Mouse (Mus musculus) hindbrain, embryonic 15.5 days (tissue): Measurements from ENCODE around the gene Tff1. TPM values are rescaled to one million over a fixed set of nuclear protein-coding genes. Genes with fewer than 3 reads are reported as not detected.

ENCODE experiments used
- ATAC-seq: fragments of 200-750 bp; cut with Nextera tagmentation; 2 replicates; pipeline ENCODE4 v1.8.0; 2017; ENCODE audit warnings: low read depth, moderate number of reproducible peaks, moderate TSS enrichment; ENCODE audit not compliant: low FRiP score
- H3K27ac ChIP-seq: fragments of 300-500 bp; sonication (generic); replicated peaks from 2 replicates; pipeline ENCODE4 v1.5.1; 2015; ENCODE audit warnings: mild to moderate bottlenecking, inconsistent platforms
- H3K27me3 ChIP-seq: fragments of 300-500 bp; sonication (generic); 2 replicates; pipeline ENCODE4 v1.6.1; 2015; ENCODE audit warnings: control low read depth, inconsistent platforms
- H3K36me3 ChIP-seq: fragments of 300-500 bp; sonication (generic); 2 replicates; pipeline ENCODE4 v1.6.1; 2015; ENCODE audit warnings: control low read depth, inconsistent platforms
- H3K4me1 ChIP-seq: fragments of 300-500 bp; sonication (generic); replicated peaks from 2 replicates; pipeline ENCODE4 v1.6.1; 2015; ENCODE audit warnings: control low read depth, inconsistent platforms
- H3K4me2 ChIP-seq: fragments of 300-500 bp; sonication (generic); 2 replicates; pipeline ENCODE4 v1.6.1; 2015; ENCODE audit warnings: moderate library complexity, mild to moderate bottlenecking, inconsistent platforms
- H3K4me3 ChIP-seq: fragments of 300-500 bp; sonication (generic); 2 replicates; pipeline ENCODE4 v1.5.1; 2015; ENCODE audit warnings: mild to moderate bottlenecking, inconsistent platforms
- H3K9ac ChIP-seq: fragments of 300-500 bp; sonication (generic); 2 replicates; pipeline ENCODE4 v1.6.1; 2015; ENCODE audit warnings: inconsistent platforms
- H3K9me3 ChIP-seq: fragments of 300-500 bp; sonication (generic); 2 replicates; pipeline ENCODE4 v1.6.1; 2016; ENCODE audit warnings: control low read depth, inconsistent platforms
- WGBS: fragments of 180-500 bp; shearing (Covaris S2); methylation state at CpG from one replicate; pipeline ENCODE4 v1.1.7; 2015; 5-methylcytosine and 5-hydroxymethylcytosine counted together
- polyA plus RNA-seq: library from polyadenylated mRNA; unstranded; fragments of >200 nt; fragmentation: Nextera tagmentation; extraction: Ambion mirVana; gene quantifications from 2 replicates; pipeline ENCODE4 v1.2.1, GENCODE M21; 2015

Gene Tff1
- polyA plus RNA-seq, 1 experiment from 2014 or later = not detected

GRCm38 (mm10) chr17:31184269-31184990 lies 19.4 kb upstream of the Tff1 start:
- H3K4me1 ChIP-seq = no peaks in the 10 kb centered on the region
- no peaks in the 10 kb centered on the region for H3K36me3 ChIP-seq
- no peak overlapping the region for H3K9ac ChIP-seq
- no peaks in the 10 kb centered on the region for H3K27me3 ChIP-seq
- H3K27ac ChIP-seq = no peak overlapping the region
- no peak overlapping the region for H3K4me3 ChIP-seq
- no peaks in the 10 kb centered on the region for H3K9me3 ChIP-seq
- no peak overlapping the region for H3K4me2 ChIP-seq
- no peak for ATAC-seq
- WGBS = 86% methylated on average over 12 of the region's 12 CpGs

- Histone ChIP-seq H3K9ac (no peak overlapping the region), H3K9me3 (no peaks in the 10 kb centered on the region), H3K27me3 (no peaks in the 10 kb centered on the region), H3K4me3 (no peak overlapping the region), H3K4me2 (no peak overlapping the region), H3K36me3 (no peaks in the 10 kb centered on the region), H3K27ac (no peak overlapping the region), H3K4me1 (no peaks in the 10 kb centered on the region)
- no peak for ATAC-seq
- 74% methylated on average over 12 of the region's 12 CpGs for WGBS
Measured at GRCm38 (mm10) chr17:31183180-31183974, 18.3 kb upstream of the Tff1 start.

- no peaks in the 10 kb centered on the region for H3K36me3 ChIP-seq
- no peak overlapping the region for H3K27ac ChIP-seq
- no peak overlapping the region for H3K4me3 ChIP-seq
- H3K4me2 ChIP-seq = no peak overlapping the region
- no peaks in the 10 kb centered on the region for H3K4me1 ChIP-seq
- no peaks in the 10 kb centered on the region for H3K9me3 ChIP-seq
- no peak overlapping the region for H3K9ac ChIP-seq
- no peaks in the 10 kb centered on the region for H3K27me3 ChIP-seq
- ATAC-seq = no peak
- WGBS = 88% methylated on average over 4 of the region's 4 CpGs
Measured at GRCm38 (mm10) chr17:31181490-31181889, 16.4 kb upstream of the Tff1 start.

GRCm38 (mm10) chr17:31176321-31176720 lies 11.2 kb upstream of the Tff1 start:
- 96% methylated on average over 4 of the region's 4 CpGs for WGBS
- no peak overlapping the region for H3K9ac ChIP-seq
- no peaks in the 10 kb centered on the region for H3K36me3 ChIP-seq
- H3K27ac ChIP-seq = no peak overlapping the region
- ATAC-seq = no peak
- no peaks in the 10 kb centered on the region for H3K4me1 ChIP-seq
- H3K27me3 ChIP-seq = no peaks in the 10 kb centered on the region
- H3K9me3 ChIP-seq = no peaks in the 10 kb centered on the region
- no peak overlapping the region for H3K4me2 ChIP-seq
- no peak overlapping the region for H3K4me3 ChIP-seq

- no peak overlapping the region for H3K4me3 ChIP-seq
- no peaks in the 10 kb centered on the region for H3K9me3 ChIP-seq
- H3K27ac ChIP-seq = no peak overlapping the region
- no peaks in the 10 kb centered on the region for H3K4me1 ChIP-seq
- H3K36me3 ChIP-seq = no peaks in the 10 kb centered on the region
- ATAC-seq = no peak
- no peak overlapping the region for H3K4me2 ChIP-seq
- H3K27me3 ChIP-seq = no peaks in the 10 kb centered on the region
- 92% methylated on average over 5 of the region's 5 CpGs for WGBS
- H3K9ac ChIP-seq = no peak overlapping the region
Measured at GRCm38 (mm10) chr17:31169796-31170195, 4.7 kb upstream of the Tff1 start.

- H3K4me3 ChIP-seq = no peak overlapping the region
Measured at GRCm38 (mm10) chr17:31163821-31164220, 1.3 kb downstream of the Tff1 start.

GRCm38 (mm10) chr17:31162607-31163006 lies 2.5 kb downstream of the Tff1 start:
- no peak for ATAC-seq
- no peaks in the 10 kb centered on the region for H3K9me3 ChIP-seq
- no peaks in the 10 kb centered on the region for H3K36me3 ChIP-seq
- H3K27me3 ChIP-seq = no peaks in the 10 kb centered on the region
- no peak overlapping the region for H3K27ac ChIP-seq
- no peak overlapping the region for H3K9ac ChIP-seq
- H3K4me2 ChIP-seq = no peak overlapping the region
- no peaks in the 10 kb centered on the region for H3K4me1 ChIP-seq
- 90% methylated on average over 12 of the region's 12 CpGs for WGBS
- no peak overlapping the region for H3K4me3 ChIP-seq

More at GRCm38 (mm10) chr17:31163821-31164220, 1.3 kb downstream of the Tff1 start:
- no peak for ATAC-seq
- Histone ChIP-seq H3K27me3 (no peaks in the 10 kb centered on the region), H3K4me2 (no peak overlapping the region), H3K36me3 (no peaks in the 10 kb centered on the region), H3K9me3 (no peaks in the 10 kb centered on the region), H3K4me1 (no peaks in the 10 kb centered on the region), H3K9ac (no peak overlapping the region), H3K27ac (no peak overlapping the region)
- WGBS = 70% methylated on average over 2 of the region's 2 CpGs

- no peaks in the 10 kb centered on the region for H3K9me3 ChIP-seq
Measured at GRCm38 (mm10) chr17:31160291-31160690, 4.8 kb downstream of the Tff1 start.

GRCm38 (mm10) chr17:31157921-31158320 lies 7.2 kb downstream of the Tff1 start:
- 82% methylated on average over 6 of the region's 6 CpGs for WGBS
- Histone ChIP-seq H3K4me3 (no peak overlapping the region), H3K36me3 (no peaks in the 10 kb centered on the region), H3K9ac (no peak overlapping the region), H3K9me3 (no peaks in the 10 kb centered on the region), H3K4me1 (no peaks in the 10 kb centered on the region), H3K4me2 (no peak overlapping the region), H3K27me3 (no peaks in the 10 kb centered on the region), H3K27ac (no peak overlapping the region)
- no peak for ATAC-seq

More at GRCm38 (mm10) chr17:31160291-31160690, 4.8 kb downstream of the Tff1 start:
- no peaks in the 10 kb centered on the region for H3K4me1 ChIP-seq
- no peak overlapping the region for H3K4me2 ChIP-seq
- no peaks in the 10 kb centered on the region for H3K36me3 ChIP-seq
- no peaks in the 10 kb centered on the region for H3K27me3 ChIP-seq
- H3K27ac ChIP-seq = no peak overlapping the region
- no peak for ATAC-seq
- H3K4me3 ChIP-seq = no peak overlapping the region
- WGBS = 68% methylated on average over 4 of the region's 4 CpGs
- H3K9ac ChIP-seq = no peak overlapping the region

- H3K4me1 ChIP-seq = no peaks in the 10 kb centered on the region
Measured at GRCm38 (mm10) chr17:31153785-31154184, 11.3 kb downstream of the Tff1 start.

GRCm38 (mm10) chr17:31152966-31153499 lies 12.0 kb downstream of the Tff1 start:
- H3K27ac ChIP-seq = no peak overlapping the region
- H3K27me3 ChIP-seq = no peaks in the 10 kb centered on the region
- H3K9me3 ChIP-seq = no peaks in the 10 kb centered on the region
- no peak for ATAC-seq
- no peaks in the 10 kb centered on the region for H3K4me1 ChIP-seq
- WGBS = 89% methylated on average over 9 of the region's 9 CpGs
- no peaks in the 10 kb centered on the region for H3K36me3 ChIP-seq
- no peak overlapping the region for H3K4me2 ChIP-seq
- H3K4me3 ChIP-seq = no peak overlapping the region
- no peak overlapping the region for H3K9ac ChIP-seq

More at GRCm38 (mm10) chr17:31153785-31154184, 11.3 kb downstream of the Tff1 start:
- Histone ChIP-seq H3K9ac (no peak overlapping the region), H3K4me3 (no peak overlapping the region), H3K27ac (no peak overlapping the region), H3K4me2 (no peak overlapping the region), H3K36me3 (no peaks in the 10 kb centered on the region), H3K27me3 (no peaks in the 10 kb centered on the region), H3K9me3 (no peaks in the 10 kb centered on the region)
- WGBS = 78% methylated on average over 8 of the region's 8 CpGs
- ATAC-seq = no peak

- Histone ChIP-seq H3K4me2 (no peak overlapping the region), H3K36me3 (no peaks in the 10 kb centered on the region), H3K27ac (no peak overlapping the region), H3K4me3 (no peak overlapping the region), H3K9me3 (no peaks in the 10 kb centered on the region), H3K27me3 (no peaks in the 10 kb centered on the region), H3K9ac (no peak overlapping the region), H3K4me1 (no peaks in the 10 kb centered on the region)
- no peak for ATAC-seq
- WGBS = 31% methylated on average over 5 of the region's 5 CpGs
Measured at GRCm38 (mm10) chr17:31152512-31152911, 12.6 kb downstream of the Tff1 start.
